Mouse (Mus musculus) lung, embryonic 15.5 days (tissue): ENCODE data around the gene Rab7. TPM values are rescaled to one million over a fixed set of nuclear protein-coding genes. Genes with fewer than 3 reads are reported as not detected.

Experiments used
- ATAC-seq: fragments of 200-750 bp; cut with Nextera tagmentation; 2 replicates; pipeline ENCODE4 v1.8.0; 2017; ENCODE audit warnings: moderate number of reproducible peaks, borderline replicate concordance; ENCODE audit not compliant: low FRiP score, low TSS enrichment; ENCODE audit errors: extremely low read depth
- H3K27ac ChIP-seq: fragments of 300-500 bp; sonication (generic); 2 replicates; pipeline ENCODE4 v1.5.1; 2015; ENCODE audit warnings: moderate library complexity, mild to moderate bottlenecking, inconsistent platforms
- H3K27me3 ChIP-seq: fragments of 300-500 bp; sonication (generic); 2 replicates; pipeline ENCODE4 v1.6.1; 2015; ENCODE audit warnings: inconsistent platforms
- H3K36me3 ChIP-seq: fragments of 300-500 bp; sonication (generic); 2 replicates; pipeline ENCODE4 v1.6.1; 2015; ENCODE audit warnings: inconsistent platforms
- H3K4me1 ChIP-seq: fragments of 300-500 bp; sonication (generic); 2 replicates; pipeline ENCODE4 v1.6.1; 2015; ENCODE audit warnings: inconsistent platforms
- H3K4me2 ChIP-seq: fragments of 300-500 bp; sonication (generic); 2 replicates; pipeline ENCODE4 v1.6.1; 2015; ENCODE audit warnings: inconsistent platforms, mild to moderate bottlenecking, moderate library complexity
- H3K4me3 ChIP-seq: fragments of 300-500 bp; sonication (generic); 2 replicates; pipeline ENCODE4 v1.5.1; 2015; ENCODE audit warnings: mild to moderate bottlenecking, inconsistent platforms
- H3K9ac ChIP-seq: fragments of 300-500 bp; sonication (generic); 2 replicates; pipeline ENCODE4 v1.6.1; 2015; ENCODE audit warnings: inconsistent platforms
- H3K9me3 ChIP-seq: fragments of 300-500 bp; sonication (generic); 2 replicates; pipeline ENCODE4 v1.6.1; 2016; ENCODE audit warnings: inconsistent platforms
- WGBS: fragments of 180-500 bp; shearing (Covaris S2); methylation state at CpG from one replicate; pipeline ENCODE4 v1.1.7; 2015; 5-methylcytosine and 5-hydroxymethylcytosine counted together
- polyA plus RNA-seq: library from polyadenylated mRNA; unstranded; fragments of >200 nt; fragmentation: Nextera tagmentation; extraction: Ambion mirVana; gene quantifications from 2 replicates; pipeline ENCODE4 v1.2.1, GENCODE M21; 2015

Gene Rab7
- polyA plus RNA-seq, 1 experiment from 2014 or later: 206 TPM

DNA sequence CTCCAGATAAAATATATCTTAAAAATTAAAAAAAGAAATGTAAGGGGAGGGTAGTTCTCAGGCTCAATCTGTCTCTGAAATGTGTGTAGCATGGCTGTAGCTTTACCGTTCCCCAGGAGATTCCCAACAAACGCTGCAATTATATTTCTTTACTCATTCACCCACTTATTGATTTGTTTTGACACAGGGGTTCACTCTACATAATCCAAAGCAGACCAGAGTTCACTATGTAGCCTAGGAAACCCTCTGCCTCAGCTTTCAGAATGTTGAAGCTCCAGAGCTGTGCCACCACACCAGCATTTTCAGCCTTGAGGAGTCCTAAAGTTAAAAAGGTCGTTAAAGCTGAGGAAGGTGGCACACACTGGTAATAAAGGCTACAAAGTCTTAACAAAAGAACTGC, 20.9 kb upstream of the Rab7 start:
- H3K9me3 ChIP-seq: no peaks in the 10 kb centered on the region
- 76% methylated on average over 3 of the region's 3 CpGs for WGBS

DNA sequence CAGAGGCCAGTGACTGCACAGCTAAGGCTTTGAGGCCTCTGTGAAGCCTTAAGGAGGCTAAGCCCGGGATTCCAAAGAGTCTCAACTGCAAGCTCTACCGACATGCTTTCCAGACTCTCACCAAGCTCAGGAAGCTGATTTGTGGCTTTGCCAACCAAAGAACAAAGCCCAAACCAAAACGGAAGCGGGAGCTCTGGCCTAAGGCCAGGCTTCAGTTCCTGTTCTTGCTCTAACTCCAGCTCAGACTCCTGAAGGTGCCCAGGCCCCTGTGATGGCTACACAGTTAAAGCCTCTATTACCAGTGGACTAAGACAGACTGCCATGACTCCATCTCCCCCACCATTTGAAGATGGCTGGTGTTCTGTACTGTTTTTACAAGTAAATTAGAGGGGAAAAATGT, 20.0 kb upstream of the Rab7 start:
- Histone ChIP-seq H3K4me1 (no peaks in the 10 kb centered on the region), H3K27ac (peak overlapping the region; percentile 85), H3K9me3 (no peaks in the 10 kb centered on the region), H3K4me3 (no peak overlapping the region), H3K27me3 (no peaks in the 10 kb centered on the region), H3K36me3 (no peaks in the 10 kb centered on the region), H3K4me2 (no peak overlapping the region), H3K9ac (no peak overlapping the region)
- no peak for ATAC-seq
- 34% methylated on average over 4 of the region's 4 CpGs for whole genome bisulfite sequencing

More for the DNA sequence above, 20.9 kb upstream of the Rab7 start:
- H3K9ac ChIP-seq: no peak overlapping the region
- no peaks in the 10 kb centered on the region for H3K4me1 ChIP-seq
- H3K27ac ChIP-seq: no peak overlapping the region
- no peaks in the 10 kb centered on the region for H3K36me3 ChIP-seq
- ATAC-seq: no peak
- no peak overlapping the region for H3K4me3 ChIP-seq
- no peaks in the 10 kb centered on the region for H3K27me3 ChIP-seq
- no peak overlapping the region for H3K4me2 ChIP-seq

DNA sequence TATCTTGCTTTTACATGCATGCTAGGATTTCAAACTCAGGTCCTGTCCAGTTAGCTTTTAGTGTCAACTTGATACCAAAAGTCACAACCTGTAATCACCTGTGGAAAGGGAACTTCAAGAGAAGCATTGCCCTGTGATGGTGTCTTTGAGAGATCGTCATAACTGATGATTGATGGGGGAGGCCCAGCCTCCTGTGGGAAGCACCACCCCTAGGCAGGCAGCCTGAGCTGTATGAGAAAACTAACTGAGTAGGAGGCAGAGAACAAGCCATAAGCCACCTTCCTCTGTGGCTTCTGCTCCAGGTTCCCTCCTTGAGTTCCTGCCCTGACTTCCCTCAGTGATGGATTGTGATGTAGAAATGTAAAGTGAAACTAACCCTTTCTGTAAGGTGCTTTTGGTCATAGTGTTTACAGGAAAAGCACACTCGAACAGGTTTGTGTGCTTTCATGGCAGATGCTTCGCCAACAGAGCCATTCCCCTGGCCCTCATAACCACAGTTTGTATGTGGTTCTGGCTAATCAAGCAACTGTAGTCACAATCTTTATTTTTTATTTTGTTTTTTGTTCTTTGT, 19.1 kb upstream of the Rab7 start:
- 71% methylated on average over 3 of the region's 3 CpGs for WGBS
- no peak for ATAC-seq

DNA sequence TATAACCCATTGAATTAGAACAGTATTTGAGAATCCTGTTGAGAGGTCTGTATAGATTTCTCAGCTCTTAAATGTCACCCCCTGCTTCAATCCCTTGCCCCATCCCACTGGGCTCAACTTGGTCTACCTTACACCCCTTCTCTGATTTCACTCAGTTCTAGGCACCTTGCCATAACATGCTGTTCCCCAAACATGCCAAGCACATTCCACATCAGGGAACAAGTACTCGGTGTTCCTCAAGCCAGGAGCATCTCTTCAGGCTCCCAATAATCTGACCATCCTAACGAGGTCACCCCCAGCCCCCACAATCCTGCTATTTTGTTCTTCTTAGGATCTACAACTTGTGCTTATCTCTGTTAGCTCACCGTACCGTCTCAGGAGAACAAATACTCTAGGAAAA, 17.3 kb upstream of the Rab7 start:
- Histone ChIP-seq H3K27ac (no peak overlapping the region), H3K9ac (no peak overlapping the region), H3K4me1 (no peaks in the 10 kb centered on the region), H3K9me3 (no peaks in the 10 kb centered on the region), H3K4me2 (no peak overlapping the region), H3K4me3 (no peak overlapping the region), H3K36me3 (no peaks in the 10 kb centered on the region), H3K27me3 (no peaks in the 10 kb centered on the region)
- ATAC-seq: no peak
- 59% methylated on average over 4 of the region's 4 CpGs for WGBS

More for the DNA sequence above, 19.1 kb upstream of the Rab7 start:
- H3K4me3 ChIP-seq: no peak overlapping the region
- H3K4me1 ChIP-seq: no peaks in the 10 kb centered on the region
- no peaks in the 10 kb centered on the region for H3K36me3 ChIP-seq
- peak overlapping the region; percentile 15; the same call in 1 of the 2 replicates for H3K27ac ChIP-seq
- H3K9ac ChIP-seq: no peak overlapping the region
- no peaks in the 10 kb centered on the region for H3K9me3 ChIP-seq
- H3K27me3 ChIP-seq: no peaks in the 10 kb centered on the region
- H3K4me2 ChIP-seq: no peak overlapping the region

DNA sequence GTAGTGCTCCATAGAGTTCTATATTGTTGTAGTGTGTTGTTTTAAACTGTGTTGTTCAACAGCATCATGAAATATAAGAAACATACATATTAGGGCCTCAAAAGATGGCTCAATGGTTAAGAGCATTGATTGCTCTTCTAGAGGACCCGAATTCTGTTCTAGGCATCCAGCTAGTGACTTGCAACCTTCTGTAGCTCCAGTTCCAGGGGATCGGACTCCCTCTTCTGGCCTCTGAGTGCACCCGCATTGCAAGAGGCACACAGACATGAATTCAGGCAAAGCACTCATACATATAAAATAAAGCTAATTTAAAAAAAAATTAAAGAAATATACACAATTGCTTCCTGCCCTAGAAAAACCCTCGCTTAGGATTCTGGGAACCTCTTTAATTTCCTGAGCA, 16.3 kb upstream of the Rab7 start:
- no peaks in the 10 kb centered on the region for H3K4me1 ChIP-seq
- H3K4me3 ChIP-seq: no peak overlapping the region
- H3K27ac ChIP-seq: no peak overlapping the region
- no peak for ATAC-seq
- no peaks in the 10 kb centered on the region for H3K36me3 ChIP-seq
- 82% methylated on average over 4 of the region's 4 CpGs for WGBS
- H3K9me3 ChIP-seq: no peaks in the 10 kb centered on the region
- H3K9ac ChIP-seq: no peak overlapping the region
- H3K4me2 ChIP-seq: no peak overlapping the region
- no peaks in the 10 kb centered on the region for H3K27me3 ChIP-seq

DNA sequence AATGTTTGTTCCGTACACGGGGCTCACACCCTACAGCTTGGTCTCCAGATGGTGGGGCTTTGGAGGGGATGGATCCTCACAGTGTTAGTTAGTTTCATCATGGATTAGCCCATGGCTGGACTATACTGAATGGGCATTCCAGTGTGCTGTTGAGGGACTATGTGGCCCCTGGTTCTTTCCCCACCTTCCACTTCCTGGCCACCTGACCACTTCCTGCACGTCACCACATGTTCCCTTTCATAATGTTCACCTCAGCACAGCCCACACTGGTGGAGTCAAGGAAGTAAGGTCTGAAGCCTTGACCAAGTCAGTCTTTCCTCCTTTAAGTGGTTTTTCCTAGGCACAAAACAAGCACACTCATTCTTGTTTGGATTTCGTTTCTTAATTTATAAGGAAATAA, 15.5 kb upstream of the Rab7 start:
- no peak overlapping the region for H3K4me2 ChIP-seq
- no peaks in the 10 kb centered on the region for H3K9me3 ChIP-seq
- no peaks in the 10 kb centered on the region for H3K4me1 ChIP-seq
- no peak for ATAC-seq
- no peaks in the 10 kb centered on the region for H3K36me3 ChIP-seq
- no peak overlapping the region for H3K4me3 ChIP-seq
- no peak overlapping the region for H3K27ac ChIP-seq
- no peak overlapping the region for H3K9ac ChIP-seq
- no peaks in the 10 kb centered on the region for H3K27me3 ChIP-seq
- WGBS: 77% methylated on average over 4 of the region's 4 CpGs

DNA sequence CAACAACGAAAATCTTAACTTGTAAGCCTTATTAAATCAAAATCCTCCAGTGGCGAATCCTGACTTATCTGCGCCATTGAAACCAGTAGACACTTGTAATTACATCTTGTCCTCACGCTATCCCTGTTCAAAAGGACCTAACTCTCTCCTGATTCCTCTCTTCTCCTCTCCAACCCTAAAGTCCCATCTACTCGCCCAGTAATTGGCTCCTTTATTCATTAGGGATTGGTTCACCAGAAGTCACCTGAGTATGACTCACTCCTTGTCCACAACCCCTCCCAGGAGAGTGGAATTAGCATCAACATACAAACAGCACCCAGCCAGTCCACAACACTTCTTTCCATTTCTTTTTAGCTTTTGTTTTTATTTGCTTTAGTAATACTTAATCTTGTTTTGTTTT, 14.8 kb upstream of the Rab7 start:
- no peak overlapping the region for H3K9ac ChIP-seq
- WGBS: 85% methylated on average over 5 of the region's 5 CpGs
- no peaks in the 10 kb centered on the region for H3K9me3 ChIP-seq
- no peak overlapping the region for H3K4me3 ChIP-seq
- ATAC-seq: no peak
- no peak overlapping the region for H3K27ac ChIP-seq
- H3K4me1 ChIP-seq: no peaks in the 10 kb centered on the region
- H3K27me3 ChIP-seq: no peaks in the 10 kb centered on the region
- no peak overlapping the region for H3K4me2 ChIP-seq
- H3K36me3 ChIP-seq: no peaks in the 10 kb centered on the region

DNA sequence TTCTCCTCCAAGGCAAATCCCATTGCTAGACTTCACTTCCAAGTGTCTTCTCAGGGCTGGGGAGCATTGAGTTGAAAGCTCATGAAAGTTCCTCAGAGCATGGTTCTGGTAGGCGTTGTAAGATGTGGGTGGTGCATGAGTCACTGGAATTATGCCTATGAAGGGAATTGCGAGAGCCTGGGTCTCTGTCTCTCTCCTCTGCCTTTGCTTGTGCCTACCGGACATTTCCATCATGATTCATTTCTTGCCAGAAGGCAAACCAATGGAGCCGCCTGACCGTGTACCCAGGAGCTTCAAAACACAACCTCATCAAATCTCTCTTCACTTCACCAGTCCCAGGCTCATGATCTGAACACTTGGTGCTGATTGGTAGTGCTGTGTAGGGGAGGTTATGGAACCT, 11.8 kb upstream of the Rab7 start:
- Histone ChIP-seq H3K27ac (0 out of 2 replicates have a peak overlapping the region, but pooled peaks have one; percentile 20), H3K9ac (no peak overlapping the region), H3K4me2 (no peak overlapping the region), H3K9me3 (no peaks in the 10 kb centered on the region), H3K36me3 (no peaks in the 10 kb centered on the region), H3K27me3 (no peaks in the 10 kb centered on the region), H3K4me3 (no peak overlapping the region), H3K4me1 (peaks cover 12% of the 10 kb centered on the region)
- ATAC-seq: no peak
- WGBS: 86% methylated on average over 5 of the region's 5 CpGs

DNA sequence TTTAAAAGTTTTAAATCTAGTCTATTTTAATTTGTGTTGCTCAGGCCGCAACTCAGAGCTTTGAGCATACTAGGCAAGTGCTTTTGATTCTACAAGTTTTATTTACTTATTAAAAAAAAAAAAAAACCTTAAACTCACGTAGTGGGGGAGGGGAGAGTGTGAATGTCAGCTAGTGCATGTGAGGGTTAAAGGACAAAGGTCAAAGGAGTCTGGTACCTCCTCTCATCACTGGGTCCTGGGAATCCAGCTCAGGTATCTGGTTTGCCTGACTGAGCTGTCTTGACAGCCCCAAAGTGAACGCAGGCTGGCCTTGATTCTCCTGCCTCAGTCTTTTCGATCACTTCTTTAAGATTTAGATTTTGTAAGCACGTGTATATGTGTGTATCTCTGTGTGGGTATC, 10.6 kb upstream of the Rab7 start:
- WGBS: 63% methylated on average over 5 of the region's 5 CpGs
- ATAC-seq: no peak
- no peaks in the 10 kb centered on the region for H3K9me3 ChIP-seq
- peaks cover 12% of the 10 kb centered on the region for H3K4me1 ChIP-seq
- H3K4me3 ChIP-seq: no peak overlapping the region
- no peaks in the 10 kb centered on the region for H3K27me3 ChIP-seq
- H3K9ac ChIP-seq: no peak overlapping the region
- H3K4me2 ChIP-seq: no peak overlapping the region
- H3K27ac ChIP-seq: no peak overlapping the region
- no peaks in the 10 kb centered on the region for H3K36me3 ChIP-seq

DNA sequence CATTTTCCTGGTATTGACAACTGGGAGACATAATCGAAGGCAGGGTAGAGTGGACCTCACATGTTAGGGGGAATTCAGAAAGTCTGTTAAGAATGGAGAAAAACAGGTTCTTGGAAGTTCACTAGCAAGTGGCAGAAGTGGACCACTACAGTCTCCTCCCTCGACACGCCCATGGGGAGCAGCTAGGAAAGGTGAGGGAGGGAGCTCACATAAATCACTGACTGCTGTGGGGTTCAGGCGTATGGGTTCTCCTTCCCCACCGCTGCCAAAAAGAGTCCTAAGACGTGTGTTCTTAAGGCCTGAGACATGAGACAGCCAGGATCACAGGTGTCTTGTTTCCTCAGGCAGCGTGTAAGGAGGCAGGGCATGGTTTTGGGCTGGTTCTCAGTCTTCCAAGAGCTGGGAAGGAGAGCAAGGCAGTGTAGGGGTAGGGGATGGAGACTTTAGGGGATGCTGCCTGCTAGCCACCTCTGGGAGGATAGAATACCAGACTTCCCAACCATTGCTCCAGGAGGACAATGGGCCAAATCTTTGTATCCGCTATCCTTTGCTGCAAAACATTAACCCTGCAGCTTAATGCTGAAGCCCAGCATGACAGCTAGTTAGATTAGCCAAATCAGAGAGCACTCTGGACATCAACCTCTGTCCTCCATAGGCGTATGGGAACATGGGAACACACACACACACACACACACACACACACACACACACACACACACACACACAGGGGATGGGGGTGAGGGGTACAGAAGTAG, 9.2 kb upstream of the Rab7 start:
- Histone ChIP-seq H3K4me1 (peaks cover 12% of the 10 kb centered on the region), H3K4me2 (no peak overlapping the region), H3K4me3 (no peak overlapping the region), H3K9me3 (no peaks in the 10 kb centered on the region), H3K27me3 (no peaks in the 10 kb centered on the region), H3K9ac (no peak overlapping the region), H3K27ac (no peak overlapping the region), H3K36me3 (no peaks in the 10 kb centered on the region)
- no peak for ATAC-seq
- 44% methylated on average over 9 of the region's 9 CpGs for WGBS

DNA sequence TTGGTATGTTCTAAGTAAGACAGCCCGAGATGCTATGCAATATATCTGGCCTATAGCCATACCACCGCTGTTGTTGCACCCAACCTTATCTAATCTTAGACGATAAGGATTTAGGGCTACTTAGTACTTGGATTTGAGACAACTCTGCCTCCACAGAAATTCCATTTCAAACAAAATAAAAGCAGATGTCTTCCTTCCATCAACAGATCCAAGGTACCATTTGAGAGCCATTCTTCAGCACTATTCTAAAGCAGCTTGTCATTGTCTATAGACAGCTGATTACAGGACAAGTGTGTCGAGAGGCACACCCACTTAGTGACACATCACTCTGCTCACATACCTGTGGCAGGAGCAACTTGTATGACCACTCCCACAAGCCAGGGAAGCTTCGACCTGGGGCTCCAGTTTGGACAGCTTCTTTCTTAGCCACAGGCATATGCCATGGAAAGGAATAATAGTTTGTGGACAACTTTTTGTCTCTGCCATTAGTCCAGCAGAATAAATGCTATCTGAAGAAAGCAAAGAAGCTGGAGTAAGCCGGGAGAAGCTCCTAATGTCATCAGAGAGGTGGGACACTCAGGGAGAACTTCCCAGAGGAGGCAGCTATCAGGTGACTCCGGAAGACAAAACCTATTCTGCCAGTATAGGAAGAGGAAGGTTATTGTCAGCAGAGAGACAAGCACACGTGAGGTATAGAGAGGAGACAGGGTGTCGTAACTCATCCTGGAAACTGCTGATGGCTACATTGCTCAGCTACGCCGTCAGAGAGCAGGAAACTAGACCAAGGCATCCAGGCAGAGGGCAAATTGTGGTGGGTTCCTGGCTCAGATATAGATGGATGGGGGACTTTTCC, 8.4 kb upstream of the Rab7 start:
- 34% methylated on average over 11 of the region's 11 CpGs for WGBS

DNA sequence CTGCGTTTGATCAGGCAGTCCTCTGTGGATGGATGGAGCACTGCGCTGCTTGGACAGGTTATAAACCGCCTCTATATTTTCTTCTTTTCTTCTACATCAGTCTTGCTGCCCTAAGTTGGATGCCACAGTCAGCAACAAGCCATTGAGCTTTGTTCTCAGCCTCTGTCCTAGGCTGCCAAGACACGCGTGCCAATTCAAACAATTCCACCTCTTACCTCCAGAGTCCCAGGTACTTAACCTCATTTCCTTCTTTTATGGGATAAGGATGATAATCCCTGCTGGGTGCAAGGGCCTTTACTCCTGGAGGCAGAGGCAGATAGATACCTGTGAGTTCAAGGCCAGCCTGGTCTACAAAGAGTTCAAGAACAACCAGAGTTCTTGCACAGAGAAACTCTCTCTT, 6.1 kb upstream of the Rab7 start:
- ATAC-seq: no peak
- Histone ChIP-seq H3K27ac (no peak overlapping the region), H3K4me1 (peaks cover 12% of the 10 kb centered on the region), H3K27me3 (no peaks in the 10 kb centered on the region), H3K36me3 (no peaks in the 10 kb centered on the region), H3K4me3 (no peak overlapping the region), H3K4me2 (no peak overlapping the region), H3K9ac (no peak overlapping the region), H3K9me3 (no peaks in the 10 kb centered on the region)
- 83% methylated on average over 5 of the region's 5 CpGs for WGBS

More for the DNA sequence above, 8.4 kb upstream of the Rab7 start:
- Histone ChIP-seq H3K27ac (no peak overlapping the region), H3K4me1 (peaks cover 12% of the 10 kb centered on the region), H3K4me3 (no peak overlapping the region), H3K9ac (no peak overlapping the region), H3K4me2 (no peak overlapping the region), H3K36me3 (no peaks in the 10 kb centered on the region), H3K9me3 (no peaks in the 10 kb centered on the region), H3K27me3 (no peaks in the 10 kb centered on the region)
- ATAC-seq: no peak
